Mouse (Mus musculus) adrenal gland, adult 10 weeks (tissue): Measurements from ENCODE around the gene Galnt10. TPM values are rescaled to one million over a fixed set of nuclear protein-coding genes. Genes with fewer than 3 reads are reported as not detected.

Source experiments
- polyA plus RNA-seq: library from polyadenylated mRNA; stranded (reverse); fragments of 350-450 nt; fragmentation: Illumina TruSeq; extraction: RNeasy Lipid Tissue Mini Kit (QIAGEN cat#74804); gene quantifications from one replicate; pipeline ENCODE4 v1.2.3, GENCODE M21; 2014; ENCODE audit warnings: low read depth, low replicate concordance

Gene Galnt10
- polyA plus RNA-seq, result 4.8 TPM

DNA sequence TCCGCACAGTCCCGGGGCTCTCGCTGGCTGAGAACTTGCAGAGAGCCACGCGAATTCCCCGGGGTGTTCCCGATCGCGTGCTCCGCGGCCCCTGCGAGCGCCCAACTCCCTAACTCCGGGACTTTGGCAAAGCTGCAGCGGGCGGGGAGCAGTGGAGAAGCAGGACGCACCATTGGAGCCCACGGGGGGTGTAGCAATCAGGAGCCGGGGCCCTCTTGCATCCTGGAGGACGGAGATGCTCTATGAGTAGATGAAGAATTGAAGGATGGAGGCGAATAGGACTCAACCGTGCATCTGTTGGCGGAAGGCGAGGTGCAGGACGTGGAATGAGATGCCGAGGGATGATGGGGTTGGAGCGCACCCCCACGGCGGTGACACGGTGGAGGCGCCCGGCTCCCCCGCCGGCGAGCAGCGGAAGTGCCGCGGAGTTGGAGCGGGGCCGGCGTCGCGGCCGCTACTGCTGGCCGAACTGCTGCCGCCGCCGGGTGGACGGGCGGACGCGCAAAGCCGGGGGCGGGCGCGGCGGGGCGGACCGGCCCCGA, at the start of gene Galnt10:
TSS of gene Galnt10 (plus strand) at position 425 of the 542 bp plus-strand sequence.

DNA sequence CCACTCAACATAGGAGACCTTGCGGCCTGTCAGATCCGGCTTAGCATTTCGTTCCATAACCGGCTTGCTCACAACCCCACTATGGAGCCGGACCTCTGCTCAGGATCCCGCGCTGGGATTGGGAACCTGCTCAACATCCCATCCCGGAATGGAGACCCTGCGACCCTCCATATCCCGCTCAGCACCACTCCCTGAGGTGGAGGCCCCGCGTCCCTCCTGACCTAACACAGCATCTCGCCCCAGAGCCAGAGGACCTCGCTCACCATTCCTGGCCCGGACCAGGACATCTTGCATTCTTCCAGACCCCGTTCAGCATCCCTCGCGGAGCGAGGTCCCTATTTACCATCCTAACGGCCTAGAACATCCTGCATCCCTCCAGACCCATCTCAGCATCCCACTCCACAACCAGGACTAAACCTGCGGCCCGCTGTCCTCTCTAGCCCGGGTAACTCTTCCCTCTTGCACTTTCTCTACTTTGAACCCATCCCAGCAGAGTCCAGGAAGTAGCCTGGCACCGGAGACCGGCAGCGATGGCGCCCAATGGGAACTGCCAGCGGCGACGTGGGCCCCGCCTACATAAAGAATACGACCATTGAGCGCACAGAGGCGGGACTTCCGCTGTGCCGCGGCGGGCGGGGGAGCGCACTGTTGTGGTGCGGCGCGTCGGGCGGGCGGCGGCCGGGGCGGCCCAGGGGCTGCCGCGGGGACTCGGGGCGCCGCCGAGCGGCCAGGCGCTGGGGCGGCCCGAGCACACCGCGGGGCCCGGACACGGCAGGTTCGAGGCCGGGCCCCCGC, 155.9 kb downstream of the Galnt10 start, which contains the start of gene Sap30l:
TSS of gene Sap30l (plus strand) at position 667 of the 795 bp plus-strand sequence.

DNA sequence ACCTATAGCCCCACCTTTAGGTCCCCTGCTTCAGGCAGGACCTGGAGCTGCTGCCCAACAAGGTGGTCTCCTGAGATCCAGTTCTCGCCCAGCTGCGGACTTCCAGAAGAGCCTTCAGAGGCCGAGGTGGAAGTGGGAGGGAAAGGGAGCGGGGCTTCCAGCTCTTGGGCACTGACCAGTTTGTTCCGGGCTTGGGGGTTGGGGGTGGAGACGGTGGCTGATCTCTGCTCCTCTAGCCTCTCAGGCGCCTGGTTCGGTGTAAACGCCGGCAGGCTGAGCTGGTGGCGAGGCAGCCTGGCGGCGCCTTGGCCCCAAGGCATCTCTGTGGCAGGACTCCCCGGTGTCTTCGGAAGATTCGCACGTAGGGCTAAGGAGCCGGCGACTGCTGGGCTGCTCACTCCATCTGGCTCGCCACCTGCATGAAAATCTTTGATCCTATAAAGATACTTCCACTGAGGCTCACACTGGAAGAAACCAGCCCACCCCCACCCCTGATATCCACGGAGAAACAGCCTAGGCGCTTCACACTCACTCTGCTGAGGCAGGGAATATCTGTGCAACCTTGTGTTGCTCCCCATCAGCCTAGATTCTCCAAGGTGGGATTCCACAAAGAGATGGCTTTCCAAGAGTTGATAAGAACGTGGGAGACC, 187.4 kb downstream of the Galnt10 start, which contains the start of gene Hand1:
TSS of gene Hand1 (minus strand) at position 267 of the 650 bp plus-strand sequence.

Other genes starting within 250 kb of the Galnt10 start
- gene Fam114a2, start 126.8 kb upstream of the Galnt10 start, polyA plus RNA-seq, result 108 TPM
- 36.4 TPM for gene Mfap3, start 126.8 kb upstream of the Galnt10 start, polyA plus RNA-seq
- 5.2 TPM for gene Sap30l, start 156.2 kb downstream of the Galnt10 start, polyA plus RNA-seq
- gene Hand1, start 187.4 kb downstream of the Galnt10 start, polyA plus RNA-seq, result 4.2 TPM